Mouse (Mus musculus) MEL (cell line): ENCODE data around the gene Zfp385b. TPM values are rescaled to one million over a fixed set of nuclear protein-coding genes. Genes with fewer than 3 reads are reported as not detected.

ENCODE experiments used
- DNase-seq: peaks from one replicate; pipeline ENCODE4 v3.0.0; 2011; ENCODE audit warnings: low read depth, low spot score
- H3K27ac ChIP-seq: 2 replicates; pipeline ENCODE4 v1.5.1; 2012; ENCODE audit warnings: low read depth, mild to moderate bottlenecking, control low read depth, low read length, moderate library complexity; ENCODE audit not compliant: control insufficient read depth
- H3K27me3 ChIP-seq, 2 experiments: fragments of 150-350 bp in 1 of 2; sonication (generic) in 1 of 2; 2 replicates each; pipeline ENCODE4 v1.6.1; 2012; ENCODE audit warnings: low read length in 2 of 2, mild to moderate bottlenecking in 2 of 2, improper control_type of control experiment in 1 of 2, moderate library complexity in 1 of 2; ENCODE audit not compliant: insufficient read depth in 2 of 2, control insufficient read depth in 1 of 2
- H3K36me3 ChIP-seq, 2 experiments: 2 replicates each; pipeline ENCODE4 v1.6.1; 2012 to 2014; ENCODE audit warnings: low read length in 2 of 2, improper control_type of control experiment in 1 of 2, inconsistent platforms in 1 of 2, mild to moderate bottlenecking in 1 of 2; ENCODE audit not compliant: insufficient read depth in 2 of 2, control insufficient read depth in 1 of 2
- H3K4me1 ChIP-seq, 2 experiments: fragments of 150-350 bp in 1 of 2; sonication (generic) in 1 of 2; 2 replicates each; pipeline ENCODE4 v1.6.1; 2012; ENCODE audit warnings: low read length in 2 of 2, improper control_type of control experiment in 1 of 2, mild to moderate bottlenecking in 1 of 2; ENCODE audit not compliant: insufficient read depth in 2 of 2, control insufficient read depth in 1 of 2
- H3K4me3 ChIP-seq, 2 experiments: fragments of 150-350 bp in 1 of 2; sonication (generic) in 1 of 2; 2 replicates each; pipeline ENCODE4 v1.5.1; 2012; ENCODE audit warnings: low read depth in 2 of 2, low read length in 2 of 2, mild to moderate bottlenecking in 2 of 2, moderate library complexity in 2 of 2, control low read depth in 1 of 2, improper control_type of control experiment in 1 of 2; ENCODE audit not compliant: control insufficient read depth in 1 of 2, insufficient read depth in 1 of 2
- H3K79me2 ChIP-seq: 2 replicates; pipeline ENCODE4 v1.6.1; 2012; ENCODE audit warnings: mild to moderate bottlenecking, low read length, moderate library complexity; ENCODE audit not compliant: control insufficient read depth, poor library complexity, insufficient read depth
- H3K9ac ChIP-seq: 2 replicates; pipeline ENCODE4 v1.6.1; 2012; ENCODE audit warnings: low read depth, mild to moderate bottlenecking, control low read depth, low read length, moderate library complexity; ENCODE audit not compliant: control insufficient read depth, poor library complexity, severe bottlenecking
- H3K9me3 ChIP-seq: fragments of 150-350 bp; sonication (generic); replicated peaks from 2 replicates; pipeline ENCODE4 v1.6.1; 2012; ENCODE audit warnings: mild to moderate bottlenecking, low read length, improper control_type of control experiment, moderate library complexity; ENCODE audit not compliant: insufficient read depth
- E2F4 ChIP-seq: IDR thresholded peaks from 2 replicates; pipeline ENCODE4 v1.6.1; 2011; ENCODE audit warnings: low read depth, low read length, improper control_type of control experiment, borderline replicate concordance
- ELF1 ChIP-seq: IDR thresholded peaks from 2 replicates; pipeline ENCODE4 v1.6.1; 2014; ENCODE audit warnings: low read depth, mild to moderate bottlenecking, inconsistent platforms, low read length, improper control_type of control experiment, moderate library complexity
- EP300 ChIP-seq, 2 experiments: IDR thresholded peaks; 2 replicates each; pipeline ENCODE4 v1.6.1; 2011; ENCODE audit warnings: improper control_type of control experiment in 2 of 2, low read length in 2 of 2, low read depth in 1 of 2, mild to moderate bottlenecking in 1 of 2
- ETS1 ChIP-seq: IDR thresholded peaks from 2 replicates; pipeline ENCODE4 v1.6.1; 2012; ENCODE audit warnings: low read depth, mild to moderate bottlenecking, inconsistent platforms, low read length, improper control_type of control experiment, moderate library complexity
- GABPA ChIP-seq: IDR thresholded peaks from 2 replicates; pipeline ENCODE4 v1.6.1; 2012; ENCODE audit warnings: low read depth, mild to moderate bottlenecking, inconsistent platforms, low read length, improper control_type of control experiment, moderate library complexity
- GATA1 ChIP-seq: IDR thresholded peaks from 2 replicates; pipeline ENCODE4 v1.6.1; 2011; ENCODE audit warnings: low read depth, low read length, improper control_type of control experiment
- HCFC1 ChIP-seq: IDR thresholded peaks from 2 replicates; pipeline ENCODE4 v1.6.1; 2012; ENCODE audit warnings: low read depth, mild to moderate bottlenecking, inconsistent platforms, low read length, improper control_type of control experiment, moderate library complexity
- JUND ChIP-seq: IDR thresholded peaks from 2 replicates; pipeline ENCODE4 v1.6.1; 2011; ENCODE audit warnings: low read depth, mild to moderate bottlenecking, improper control_type of control experiment, low read length
- KAT2A ChIP-seq: conservative IDR thresholded peaks from 2 replicates; pipeline ENCODE4 v1.6.1; 2012; ENCODE audit warnings: low read depth, low read length, improper control_type of control experiment, inconsistent platforms
- MAFK ChIP-seq: IDR thresholded peaks from 2 replicates; pipeline ENCODE4 v1.6.1; 2011; ENCODE audit warnings: low read depth, mild to moderate bottlenecking, low read length, improper control_type of control experiment, borderline replicate concordance
- MAX ChIP-seq: IDR thresholded peaks from 2 replicates; pipeline ENCODE4 v1.6.1; 2011; ENCODE audit warnings: low read length, improper control_type of control experiment
- MAZ ChIP-seq: IDR thresholded peaks from 2 replicates; pipeline ENCODE4 v1.6.1; 2012; ENCODE audit warnings: low read depth, mild to moderate bottlenecking, inconsistent platforms, low read length, improper control_type of control experiment
- MEF2A ChIP-seq: IDR thresholded peaks from 2 replicates; pipeline ENCODE4 v1.6.1; 2014; ENCODE audit warnings: low read depth, mild to moderate bottlenecking, inconsistent platforms, low read length, improper control_type of control experiment; ENCODE audit not compliant: poor library complexity, insufficient replicate concordance, severe bottlenecking; ENCODE audit errors: extremely low read depth
- MYB ChIP-seq: IDR thresholded peaks from 2 replicates; pipeline ENCODE4 v1.6.1; 2011; ENCODE audit warnings: mild to moderate bottlenecking, low read depth, low read length, improper control_type of control experiment
- MYC ChIP-seq: IDR thresholded peaks from 2 replicates; pipeline ENCODE4 v1.6.1; 2011; ENCODE audit warnings: low read depth, mild to moderate bottlenecking, low read length, improper control_type of control experiment, moderate library complexity
- NRF1 ChIP-seq: IDR thresholded peaks from 2 replicates; pipeline ENCODE4 v1.6.1; 2014; ENCODE audit warnings: low read depth, mild to moderate bottlenecking, inconsistent platforms, low read length, improper control_type of control experiment, moderate library complexity; ENCODE audit not compliant: poor library complexity, insufficient read depth, severe bottlenecking
- POLR2A ChIP-seq, 2 experiments: IDR thresholded peaks; 2 replicates each; pipeline ENCODE4 v1.6.1; 2011 to 2012; ENCODE audit warnings: low read length in 2 of 2, mild to moderate bottlenecking in 2 of 2, control low read depth in 1 of 2, improper control_type of control experiment in 1 of 2, low read depth in 1 of 2, moderate library complexity in 1 of 2; ENCODE audit not compliant: control insufficient read depth in 1 of 2, insufficient read depth in 1 of 2, poor library complexity in 1 of 2
- POLR2AphosphoS5 ChIP-seq: IDR thresholded peaks from 2 replicates; pipeline ENCODE4 v1.6.1; 2012; ENCODE audit warnings: low read depth, borderline replicate concordance, mild to moderate bottlenecking, inconsistent platforms, low read length, moderate library complexity, mixed read lengths
- RCOR1 ChIP-seq: IDR thresholded peaks from 2 replicates; pipeline ENCODE4 v1.6.1; 2012; ENCODE audit warnings: low read depth, mild to moderate bottlenecking, inconsistent platforms, low read length, improper control_type of control experiment
- SIN3A ChIP-seq: IDR thresholded peaks from 2 replicates; pipeline ENCODE4 v1.6.1; 2012; ENCODE audit warnings: low read length, improper control_type of control experiment, inconsistent platforms
- TBP ChIP-seq: IDR thresholded peaks from 2 replicates; pipeline ENCODE4 v1.8.0; 2011; ENCODE audit warnings: low read depth, low read length, improper control_type of control experiment
- TCF12 ChIP-seq: IDR thresholded peaks from 2 replicates; pipeline ENCODE4 v1.6.1; 2014; ENCODE audit warnings: low read depth, mild to moderate bottlenecking, inconsistent platforms, low read length, improper control_type of control experiment, moderate library complexity
- USF1 ChIP-seq: IDR thresholded peaks from 2 replicates; pipeline ENCODE4 v1.6.1; 2014; ENCODE audit warnings: low read depth, mild to moderate bottlenecking, inconsistent platforms, low read length, improper control_type of control experiment, moderate library complexity
- ZC3H11A ChIP-seq: IDR thresholded peaks from 2 replicates; pipeline ENCODE4 v1.6.1; 2012; ENCODE audit warnings: low read depth, mild to moderate bottlenecking, inconsistent platforms, low read length, improper control_type of control experiment
- ZNF384 ChIP-seq: IDR thresholded peaks from 2 replicates; pipeline ENCODE4 v1.6.1; 2012; ENCODE audit warnings: low read depth, mild to moderate bottlenecking, inconsistent platforms, low read length, improper control_type of control experiment
- polyA plus RNA-seq, 2 experiments: library from polyadenylated mRNA; stranded (reverse) in 1 of 2; unstranded in 1 of 2; fragments of >175 nt in 1 of 2; fragments of >200 nt in 1 of 2; gene quantifications; 2 replicates each; pipeline versions ENCODE4 v1.2.1 to v1.2.4; 2012; ENCODE audit warnings: low replicate concordance in 2 of 2, low read depth in 1 of 2; ENCODE audit not compliant: insufficient read length in 2 of 2, insufficient read depth in 1 of 2, missing spikeins in 1 of 2
- total RNA-seq: library from RNA; depleted of rRNA; stranded (reverse); fragments of 300-350 nt; gene quantifications from 2 replicates; pipeline ENCODE4 v1.2.3, GENCODE M21; 2012

Gene Zfp385b
- total and polyA plus RNA-seq, 3 experiments: not detected

DNA sequence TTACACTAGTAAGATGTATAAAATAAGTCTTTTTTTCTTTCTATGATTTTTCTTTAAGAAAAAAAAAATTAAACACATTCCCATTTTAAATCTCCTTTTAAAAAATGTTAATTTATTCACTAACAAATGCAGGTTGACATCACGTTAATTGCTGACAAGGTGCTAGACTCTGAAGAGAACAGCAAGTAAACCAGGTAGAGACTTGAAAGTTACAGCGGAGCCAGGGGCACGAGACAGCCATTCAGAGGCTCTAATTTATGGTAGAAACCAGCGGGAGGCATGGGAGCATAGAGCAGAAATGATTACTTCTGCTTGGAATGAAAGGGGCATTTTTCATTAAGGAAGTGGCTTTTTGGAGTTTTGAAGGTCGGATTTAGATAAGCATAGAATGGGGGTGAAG lies 401.4 kb downstream of the Zfp385b start:
- Histone ChIP-seq H3K4me3 (no peak overlapping the region), H3K36me3 (no peaks in the 10 kb centered on the region), H3K27me3 (no peaks in the 10 kb centered on the region), H3K27ac (no peak overlapping the region), H3K4me1 (no peaks in the 10 kb centered on the region), H3K9ac (no peak overlapping the region), H3K79me2 (no peaks in the 10 kb centered on the region), H3K9me3 (no peaks in the 10 kb centered on the region)
- DNase-seq: no peak
- TF ChIP-seq MAZ (no peak), TCF12 (no peak), MYC (no peak), TBP (no peak), POLR2A (IDR thresholded peaks at IDR 0.05; ENCODE audit: control insufficient read depth in 1 of 2, insufficient read depth in 1 of 2, low read depth in 1 of 2, low read length in 2 of 2, poor library complexity in 1 of 2) (no peak), EP300 (IDR thresholded peaks at IDR 0.05; ENCODE audit: low read depth in 1 of 2, low read length in 2 of 2) (no peak), SIN3A (no peak), ZNF384 (no peak), MAFK (no peak), E2F4 (no peak), USF1 (no peak), ZC3H11A (no peak), MEF2A (no peak), KAT2A (no peak), ELF1 (no peak), GATA1 (no peak), JUND (no peak), HCFC1 (no peak), NRF1 (no peak), MAX (no peak)

GRCm38 (mm10) chr2:77412171-77412570 lies 407.3 kb downstream of the Zfp385b start:
- H3K9me3 ChIP-seq: no peaks in the 10 kb centered on the region
- no peaks in the 10 kb centered on the region for H3K36me3 ChIP-seq
- H3K4me3 ChIP-seq: no peak overlapping the region
- no peaks in the 10 kb centered on the region for H3K79me2 ChIP-seq
- no peak overlapping the region for H3K27ac ChIP-seq
- no peak for DNase-seq
- no peaks in the 10 kb centered on the region for H3K4me1 ChIP-seq
- no peaks in the 10 kb centered on the region for H3K27me3 ChIP-seq
- no peak overlapping the region for H3K9ac ChIP-seq
- TF ChIP-seq MEF2A: no peak
- TF ChIP-seq ELF1: no peak
- TF ChIP-seq GABPA: no peak
- TF ChIP-seq ZNF384: no peak
- TF ChIP-seq ETS1: no peak
- no peak for TF ChIP-seq JUND
- no peak for TF ChIP-seq RCOR1
- no peak for TF ChIP-seq POLR2AphosphoS5
- no peak for TF ChIP-seq MAX
- TF ChIP-seq MYB: no peak
